Mouse (Mus musculus): ENCODE results near the gene Bbox1. TPM values are rescaled to one million over a fixed set of nuclear protein-coding genes. Genes with fewer than 3 reads are reported as not detected.

Bbox1 gene
- polyA plus RNA-seq, 1 experiment from 2014 or later: 0.38 TPM

- 62% methylated on average over 4 of the region's 4 CpGs for WGBS
Observed at GRCm38 (mm10) chr2:110230753-110231152, 83.6 kb downstream of the Bbox1 start.

GRCm38 (mm10) chr2:110229143-110230087 lies 84.9 kb downstream of the Bbox1 start:
- WGBS: 34% methylated on average over 15 of the region's 15 CpGs
- H3K27ac ChIP-seq: no peak overlapping the region
- H3K36me3 ChIP-seq: no peaks in the 10 kb centered on the region
- H3K4me1 ChIP-seq: peaks cover 16% of the 10 kb centered on the region
- no peaks in the 10 kb centered on the region for H3K27me3 ChIP-seq
- H3K4me3 ChIP-seq: no peak overlapping the region
- H3K9ac ChIP-seq: no peak overlapping the region
- peak overlapping the region; percentile 23; the same call in 1 of the 2 replicates for H3K4me2 ChIP-seq (replicated peaks)
- ATAC-seq (ENCODE audit: low FRiP score, low read depth): peak; percentile 86
- H3K9me3 ChIP-seq: no peaks in the 10 kb centered on the region

More at GRCm38 (mm10) chr2:110230753-110231152, 83.6 kb downstream of the Bbox1 start:
- Histone ChIP-seq H3K4me3 (no peak overlapping the region), H3K4me2 (replicated peaks) (no peak overlapping the region), H3K9ac (no peak overlapping the region), H3K36me3 (no peaks in the 10 kb centered on the region), H3K27ac (peak overlapping the region; percentile 65; the same call in 1 of the 2 replicates), H3K9me3 (no peaks in the 10 kb centered on the region), H3K4me1 (peaks cover 16% of the 10 kb centered on the region), H3K27me3 (no peaks in the 10 kb centered on the region)
- ATAC-seq (ENCODE audit: low FRiP score, low read depth): peak; percentile 14; the same call in 1 of the 2 replicates

- H3K4me3 ChIP-seq: no peak overlapping the region
- H3K4me1 ChIP-seq: peaks cover 16% of the 10 kb centered on the region
- no peaks in the 10 kb centered on the region for H3K36me3 ChIP-seq
- ATAC-seq (ENCODE audit: low FRiP score, low read depth): no peak
- no peak overlapping the region for H3K9ac ChIP-seq
- H3K27ac ChIP-seq: no peak overlapping the region
- 55% methylated on average over 4 of the region's 4 CpGs for WGBS
- H3K9me3 ChIP-seq: no peaks in the 10 kb centered on the region
- H3K27me3 ChIP-seq: no peaks in the 10 kb centered on the region
- H3K4me2 ChIP-seq (replicated peaks): no peak overlapping the region
Observed at GRCm38 (mm10) chr2:110226421-110226820, 87.9 kb downstream of the Bbox1 start.

GRCm38 (mm10) chr2:110225969-110226368 lies 88.4 kb downstream of the Bbox1 start:
- Histone ChIP-seq H3K36me3 (no peaks in the 10 kb centered on the region), H3K9ac (no peak overlapping the region), H3K9me3 (no peaks in the 10 kb centered on the region), H3K4me2 (replicated peaks) (no peak overlapping the region), H3K27me3 (no peaks in the 10 kb centered on the region), H3K27ac (no peak overlapping the region), H3K4me3 (no peak overlapping the region), H3K4me1 (peaks cover 15% of the 10 kb centered on the region)
- ATAC-seq (ENCODE audit: low FRiP score, low read depth): no peak

- ATAC-seq (ENCODE audit: low FRiP score, low read depth): no peak
- no peaks in the 10 kb centered on the region for H3K27me3 ChIP-seq
- no peak overlapping the region for H3K27ac ChIP-seq
- H3K9ac ChIP-seq: no peak overlapping the region
- H3K4me2 ChIP-seq (replicated peaks): no peak overlapping the region
- H3K4me3 ChIP-seq: no peak overlapping the region
- H3K4me1 ChIP-seq: peaks cover 3% of the 10 kb centered on the region; the same call in 1 of the 2 replicates
- 81% methylated on average over 2 of the region's 2 CpGs for WGBS
- H3K9me3 ChIP-seq: no peaks in the 10 kb centered on the region
- no peaks in the 10 kb centered on the region for H3K36me3 ChIP-seq
Observed at GRCm38 (mm10) chr2:110222793-110223192, 91.6 kb downstream of the Bbox1 start.

- ATAC-seq (ENCODE audit: low FRiP score, low read depth): no peak
- no peaks in the 10 kb centered on the region for H3K36me3 ChIP-seq
- no peak overlapping the region for H3K4me3 ChIP-seq
- no peak overlapping the region for H3K4me2 ChIP-seq (replicated peaks)
- H3K27me3 ChIP-seq: no peaks in the 10 kb centered on the region
- H3K9ac ChIP-seq: no peak overlapping the region
- H3K4me1 ChIP-seq: no peaks in the 10 kb centered on the region
- 79% methylated on average over 1 of the region's 1 CpGs for WGBS
- no peaks in the 10 kb centered on the region for H3K9me3 ChIP-seq
- no peak overlapping the region for H3K27ac ChIP-seq
Observed at GRCm38 (mm10) chr2:110220492-110220891, 93.9 kb downstream of the Bbox1 start.

GRCm38 (mm10) chr2:110215685-110216058 lies 98.7 kb downstream of the Bbox1 start:
- H3K4me2 ChIP-seq (replicated peaks): no peak overlapping the region
- ATAC-seq (ENCODE audit: low FRiP score, low read depth): no peak
- H3K36me3 ChIP-seq: no peaks in the 10 kb centered on the region
- no peak overlapping the region for H3K27ac ChIP-seq
- no peaks in the 10 kb centered on the region for H3K27me3 ChIP-seq
- no peaks in the 10 kb centered on the region for H3K9me3 ChIP-seq
- H3K4me1 ChIP-seq: peaks cover 5% of the 10 kb centered on the region
- WGBS: 70% methylated on average over 3 of the region's 3 CpGs
- H3K4me3 ChIP-seq: no peak overlapping the region
- H3K9ac ChIP-seq: no peak overlapping the region

GRCm38 (mm10) chr2:110214991-110215684 lies 99.2 kb downstream of the Bbox1 start:
- no peak for ATAC-seq (ENCODE audit: low FRiP score, low read depth)
- Histone ChIP-seq H3K4me1 (peaks cover 10% of the 10 kb centered on the region), H3K36me3 (no peaks in the 10 kb centered on the region), H3K27ac (no peak overlapping the region), H3K4me2 (replicated peaks) (no peak overlapping the region), H3K27me3 (no peaks in the 10 kb centered on the region), H3K9ac (no peak overlapping the region), H3K4me3 (no peak overlapping the region), H3K9me3 (no peaks in the 10 kb centered on the region)
- WGBS: 49% methylated on average over 9 of the region's 9 CpGs

GRCm38 (mm10) chr2:110214278-110214677 lies 100.1 kb downstream of the Bbox1 start:
- H3K27me3 ChIP-seq: no peaks in the 10 kb centered on the region
- H3K4me2 ChIP-seq (replicated peaks): no peak overlapping the region
- WGBS: 77% methylated on average over 4 of the region's 4 CpGs
- no peak overlapping the region for H3K4me3 ChIP-seq
- no peak for ATAC-seq (ENCODE audit: low FRiP score, low read depth)
- no peaks in the 10 kb centered on the region for H3K36me3 ChIP-seq
- peaks cover 10% of the 10 kb centered on the region for H3K4me1 ChIP-seq
- no peak overlapping the region for H3K27ac ChIP-seq
- H3K9ac ChIP-seq: no peak overlapping the region
- H3K9me3 ChIP-seq: no peaks in the 10 kb centered on the region

Other genes starting within 250 kb of the Bbox1 start
- 140 and 146 TPM in 2 replicates for gene Fibin, start 48.6 kb upstream of the Bbox1 start, polyA plus RNA-seq (2015; fragmentation: Nextera tagmentation; extraction: Ambion mirVana)